Mouse (Mus musculus): ENCODE measurements around the gene Ngef. TPM values are rescaled to one million over a fixed set of nuclear protein-coding genes. Genes with fewer than 3 reads are reported as not detected.
A peak's percentile ranks its signal among the peaks of the same experiment; 100 is the strongest.

Ngef gene
- total RNA-seq, 2 experiments from 2014 or later = not detected

DNA sequence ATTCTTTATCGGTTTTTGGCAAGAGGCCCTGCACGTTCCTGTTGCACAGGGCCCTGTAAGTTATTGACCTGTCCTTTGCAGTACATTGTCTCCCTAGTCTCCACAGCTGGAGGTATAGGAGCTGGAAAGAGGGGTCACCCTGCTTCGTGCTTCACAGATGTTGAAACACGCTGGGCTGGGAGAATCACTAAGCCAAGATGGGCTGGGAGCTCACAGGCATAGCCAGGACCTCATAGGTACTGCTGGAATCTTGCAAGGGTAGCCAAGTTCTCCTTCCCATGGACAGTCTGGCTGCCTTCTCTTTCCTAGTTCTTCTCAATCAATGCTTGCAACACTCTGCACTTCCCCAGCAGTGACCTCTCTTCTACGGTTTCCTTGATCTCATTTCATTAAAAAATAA lies 409 bp downstream of the Ngef start:
- no peak for ATAC-seq (replicated peaks; ENCODE audit: low FRiP score, poor library complexity, severe bottlenecking)

DNA sequence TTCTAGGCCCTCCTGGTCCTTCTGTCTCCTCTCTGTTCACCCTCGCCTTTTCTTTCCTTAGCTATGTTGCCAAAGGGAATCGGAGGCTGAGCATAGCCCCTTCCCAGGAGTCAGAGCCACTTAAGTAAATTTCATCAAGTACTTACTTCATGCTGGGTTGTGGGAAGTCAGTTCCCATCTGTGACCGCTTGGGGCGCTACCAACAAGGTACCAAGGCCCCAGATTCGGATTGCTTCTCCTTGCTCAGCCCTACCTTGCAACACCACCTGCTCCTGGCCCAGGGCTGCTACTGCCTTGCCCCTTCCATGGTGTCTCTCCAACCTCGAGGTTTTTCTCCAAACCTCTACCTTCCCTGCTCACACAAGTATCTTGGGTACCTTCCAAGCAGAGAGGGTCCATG lies 5.3 kb downstream of the Ngef start:
- ATAC-seq (replicated peaks; ENCODE audit: low FRiP score, poor library complexity, severe bottlenecking) = peak; percentile 63

DNA sequence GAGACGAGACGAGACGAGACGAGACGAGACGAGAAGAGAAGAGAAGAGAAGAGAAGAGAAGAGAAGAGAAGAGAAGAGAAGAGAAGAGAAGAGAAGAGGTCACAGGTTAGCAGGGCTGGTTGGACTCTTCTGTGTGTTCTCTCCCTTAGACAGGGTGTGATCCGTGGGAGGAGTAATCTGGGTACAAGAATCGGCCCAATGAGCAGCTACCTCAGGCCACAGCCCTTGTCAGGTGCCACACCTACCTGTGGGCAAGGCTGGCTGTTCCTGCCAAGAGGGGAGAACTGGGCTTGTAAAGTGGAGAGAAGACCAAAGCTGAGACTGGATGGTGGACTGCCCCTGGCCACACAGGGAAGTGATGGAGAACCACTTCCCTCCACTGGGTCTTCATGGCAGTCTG lies 7.9 kb downstream of the Ngef start:
- ATAC-seq (replicated peaks; ENCODE audit: low FRiP score, poor library complexity, severe bottlenecking) = no peak

DNA sequence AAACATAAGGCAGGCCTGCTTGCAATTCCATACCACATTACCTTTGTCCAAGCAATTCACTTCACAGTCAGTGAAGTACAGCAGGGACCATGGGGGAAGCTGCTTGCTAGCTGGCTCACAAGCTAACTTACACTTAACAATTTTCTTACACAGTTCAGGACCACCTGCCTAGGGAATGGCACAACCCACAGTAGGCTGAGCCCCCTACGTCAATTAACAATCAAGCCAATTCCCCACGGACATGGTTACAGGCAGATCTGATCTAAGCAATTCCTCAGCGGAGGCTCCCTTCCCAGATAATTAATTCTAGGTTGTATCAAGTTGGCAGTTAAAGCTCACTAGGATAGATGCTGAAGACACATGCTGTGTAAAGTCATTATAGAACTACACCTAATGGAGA lies 10.7 kb downstream of the Ngef start:
- ATAC-seq (replicated peaks; ENCODE audit: low FRiP score, poor library complexity, severe bottlenecking) = no peak

DNA sequence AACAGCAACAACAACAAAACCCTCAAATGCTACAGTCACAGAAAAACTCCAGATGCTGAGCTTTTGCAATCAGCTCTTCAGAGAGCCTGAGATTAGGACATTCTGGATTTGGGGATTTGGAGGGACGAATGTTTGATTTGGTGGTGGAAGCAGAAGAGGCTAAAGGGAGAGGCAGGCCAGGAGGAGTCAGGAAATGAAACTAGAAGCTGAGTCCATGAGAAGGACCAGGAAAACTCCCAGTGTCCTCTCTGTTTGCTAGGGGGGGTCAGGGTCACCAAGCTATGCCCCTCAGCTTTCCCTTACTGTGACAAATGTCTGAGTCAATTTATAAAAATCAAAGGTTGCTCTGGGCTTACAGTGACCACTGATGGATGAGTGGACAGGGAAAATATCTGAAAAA lies 20.1 kb downstream of the Ngef start:
- no peak for ATAC-seq (replicated peaks; ENCODE audit: low FRiP score, poor library complexity, severe bottlenecking)

DNA sequence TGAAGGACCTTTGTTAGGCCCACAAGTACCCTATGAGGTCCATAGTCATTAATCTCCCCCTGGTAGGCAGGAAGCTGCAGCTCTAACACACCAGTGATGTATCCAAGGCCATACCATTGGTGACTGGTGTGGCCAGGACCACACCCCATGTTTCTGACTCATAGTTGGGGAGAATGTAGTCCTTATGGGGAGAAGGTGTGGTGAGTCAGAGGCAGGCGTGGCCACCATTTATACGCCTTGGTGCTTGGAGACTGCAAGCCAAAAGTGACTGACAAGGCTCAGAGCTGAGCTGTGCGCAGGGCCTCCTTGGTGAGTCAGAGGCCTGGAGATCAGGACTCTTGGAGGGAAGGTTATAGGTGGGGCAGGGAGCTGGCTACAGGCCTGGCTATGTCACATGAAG lies 22.7 kb downstream of the Ngef start:
- ATAC-seq (replicated peaks; ENCODE audit: low FRiP score, poor library complexity, severe bottlenecking) = no peak

DNA sequence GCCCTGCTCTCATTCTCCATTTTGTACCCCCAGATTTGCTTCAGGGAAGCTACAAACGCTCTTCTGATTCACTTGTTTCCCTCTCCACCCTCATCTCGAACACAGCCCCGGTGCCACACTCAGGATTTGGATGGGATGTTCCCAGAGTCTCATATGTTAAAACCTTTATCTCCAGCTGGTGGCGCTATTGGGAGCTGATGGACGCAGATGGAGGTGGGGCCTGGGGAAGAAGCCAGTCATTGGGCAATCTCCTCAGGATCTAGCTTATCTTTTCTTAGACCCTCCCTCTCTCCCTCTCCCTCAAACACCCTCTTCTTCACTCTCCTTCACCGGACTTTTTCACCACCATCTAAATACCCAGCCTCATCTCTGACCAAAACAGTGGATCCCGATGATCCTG lies 32.1 kb downstream of the Ngef start:
- no peak for ATAC-seq (replicated peaks; ENCODE audit: low FRiP score, poor library complexity, severe bottlenecking)

DNA sequence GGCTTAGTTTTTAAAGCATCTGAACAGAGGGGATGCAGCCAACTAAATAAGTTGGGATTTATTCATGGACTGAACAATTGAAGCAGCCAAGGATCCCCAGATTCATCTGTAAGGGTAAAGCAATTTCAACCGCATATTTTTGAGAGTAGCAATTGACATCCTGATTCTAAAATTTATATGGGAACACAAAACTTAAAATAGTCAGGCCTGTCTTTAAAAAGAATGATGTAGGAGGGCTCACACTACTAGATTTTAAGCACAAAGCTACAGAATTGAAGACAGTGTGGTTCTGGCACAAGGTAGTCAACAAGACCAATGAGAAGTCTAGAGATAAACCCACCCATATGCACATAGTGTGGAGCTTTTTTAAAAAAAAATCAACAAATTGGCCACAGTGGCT lies 36.7 kb downstream of the Ngef start:
- ATAC-seq (replicated peaks; ENCODE audit: low FRiP score, poor library complexity, severe bottlenecking) = no peak

DNA sequence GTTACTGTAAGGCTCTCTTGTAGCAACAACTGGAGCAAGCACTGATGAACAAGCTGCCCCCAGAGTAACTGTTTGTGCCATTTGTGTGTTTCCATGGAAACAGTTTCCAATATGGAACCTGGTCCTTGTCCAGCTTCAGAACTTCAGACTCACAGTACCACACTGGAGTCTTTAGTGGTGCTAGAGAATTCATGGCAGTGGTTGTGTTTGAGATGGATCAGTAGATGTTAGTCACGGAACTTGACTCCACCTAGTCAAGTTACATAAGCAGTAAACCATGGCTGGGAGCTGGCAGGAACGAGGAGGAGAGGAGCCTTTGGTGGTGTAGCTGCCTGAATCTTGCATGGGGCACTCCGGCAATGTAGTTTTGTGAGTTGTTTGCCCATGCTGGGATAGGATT lies 39.6 kb downstream of the Ngef start:
- no peak for ATAC-seq (replicated peaks; ENCODE audit: low FRiP score, poor library complexity, severe bottlenecking)

DNA sequence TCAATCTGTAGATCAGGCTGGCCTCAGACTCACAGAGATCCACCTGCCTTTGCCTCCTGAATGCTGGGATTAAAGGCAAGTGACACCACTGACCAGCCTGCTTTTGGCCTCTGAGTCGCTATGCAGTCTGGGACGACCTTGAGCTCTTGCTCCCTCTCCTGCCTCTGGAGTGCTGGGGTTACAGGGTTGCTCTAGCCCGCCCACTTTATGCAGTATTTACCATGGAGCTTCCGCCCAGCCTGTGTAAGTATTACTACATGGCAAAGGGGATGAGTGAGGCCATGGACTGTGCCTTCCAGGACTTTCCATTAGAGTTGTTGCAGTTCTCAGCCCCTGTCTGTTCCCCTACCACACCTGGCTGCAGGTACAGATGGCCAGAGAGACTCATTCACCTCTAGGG lies 41.3 kb downstream of the Ngef start:
- ATAC-seq (replicated peaks; ENCODE audit: low FRiP score, poor library complexity, severe bottlenecking) = no peak

DNA sequence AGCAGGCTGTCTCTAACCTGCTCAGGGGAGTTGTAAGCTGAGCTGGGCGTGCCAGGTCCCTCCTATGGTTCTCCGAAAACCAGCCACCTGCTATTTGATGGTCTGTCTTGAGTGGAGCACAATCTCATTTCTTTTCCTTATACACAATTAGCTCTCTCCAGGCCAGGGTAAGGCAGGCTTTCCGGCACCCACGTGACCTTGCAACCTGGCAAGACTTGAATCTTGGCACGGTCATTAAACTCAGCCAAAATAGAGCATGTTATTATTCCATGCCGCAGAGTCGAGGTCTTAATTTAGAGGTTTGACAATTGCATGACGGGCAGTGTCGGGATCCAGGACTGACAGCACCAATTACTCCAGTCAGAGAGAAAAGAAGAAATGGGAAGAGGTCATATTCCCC lies 46.5 kb downstream of the Ngef start:
- no peak for ATAC-seq (replicated peaks; ENCODE audit: low FRiP score, poor library complexity, severe bottlenecking)

DNA sequence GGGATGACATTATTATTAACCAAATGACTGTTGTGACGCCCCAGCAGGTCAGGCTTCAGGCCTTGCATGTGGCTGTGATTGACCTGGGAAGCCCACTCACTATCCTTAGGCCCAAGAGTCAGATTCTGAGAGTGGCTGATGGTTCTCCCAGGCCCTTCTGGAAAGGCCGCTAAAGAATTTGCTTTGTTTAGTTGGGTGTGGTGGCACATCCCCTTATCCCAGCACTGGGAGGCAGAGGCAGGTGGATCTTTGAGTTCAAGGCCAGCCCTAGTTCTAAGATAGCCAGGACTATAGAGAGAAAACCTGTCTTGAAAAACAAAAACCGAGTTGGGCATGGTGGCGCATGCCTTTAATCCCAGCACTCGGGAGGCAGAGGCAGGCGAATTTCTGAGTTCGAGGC lies 48.6 kb downstream of the Ngef start:
- ATAC-seq (replicated peaks; ENCODE audit: low FRiP score, poor library complexity, severe bottlenecking) = no peak

DNA sequence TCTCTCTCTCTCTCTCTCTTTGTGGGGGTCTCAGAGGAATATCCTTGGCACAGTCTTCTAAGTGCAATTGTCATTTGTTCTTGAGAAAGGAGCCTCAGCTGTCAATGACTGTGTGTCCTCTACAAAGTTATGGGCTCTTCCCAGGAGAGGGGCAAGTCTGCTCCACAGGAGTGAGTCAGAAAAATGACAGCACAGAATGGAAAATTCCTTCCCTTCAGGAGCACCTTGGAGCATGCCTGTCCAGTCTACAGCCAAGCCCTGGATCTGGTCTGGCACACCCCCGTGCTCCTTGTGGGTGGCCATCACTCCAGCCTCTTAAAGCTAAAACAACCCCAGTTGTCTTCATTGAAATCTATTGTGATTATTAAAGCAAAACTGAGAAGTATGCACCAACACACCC lies 52.1 kb downstream of the Ngef start:
- no peak for ATAC-seq (replicated peaks; ENCODE audit: low FRiP score, poor library complexity, severe bottlenecking)

DNA sequence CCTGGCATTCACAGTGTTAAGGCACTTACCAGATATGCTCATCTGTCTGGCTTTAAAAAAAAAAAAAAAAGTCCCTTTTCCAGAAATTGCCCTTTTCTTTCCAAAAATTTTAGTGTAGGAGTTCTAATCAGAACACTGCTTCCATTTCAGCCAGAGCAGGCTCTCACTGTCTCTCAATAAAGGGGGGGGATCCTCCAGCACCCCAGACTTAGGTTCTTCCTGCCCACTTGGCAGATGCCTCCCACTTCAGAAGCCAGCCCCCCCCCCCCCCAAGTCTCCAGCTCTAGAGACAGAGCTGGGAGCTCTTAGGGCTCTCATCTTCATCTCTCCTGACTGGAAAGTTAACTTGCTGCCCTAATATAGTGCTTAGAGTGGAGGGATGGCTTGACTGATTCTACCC lies 53.2 kb downstream of the Ngef start:
- no peak for ATAC-seq (replicated peaks; ENCODE audit: low FRiP score, poor library complexity, severe bottlenecking)

DNA sequence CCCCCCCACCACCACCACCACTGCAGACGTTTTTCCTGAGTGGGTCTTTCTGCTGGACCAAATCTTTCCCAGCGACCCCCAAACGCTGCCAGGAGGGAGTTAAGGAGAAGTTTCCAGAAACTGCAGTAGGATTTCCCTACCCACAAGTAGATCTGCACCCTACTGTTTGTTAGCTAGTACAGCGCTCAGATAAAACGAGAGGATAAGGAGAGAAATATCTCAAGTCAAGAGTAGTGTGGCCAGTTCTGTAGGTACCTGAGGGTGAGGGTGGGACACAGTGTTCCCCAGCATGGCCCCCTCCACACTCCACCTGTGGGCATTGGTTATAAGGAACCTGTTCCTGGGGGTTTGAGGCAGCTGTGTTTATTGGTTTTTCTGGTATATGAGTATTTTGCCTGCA lies 62.8 kb downstream of the Ngef start:
- ATAC-seq (replicated peaks; ENCODE audit: low FRiP score, poor library complexity, severe bottlenecking) = no peak

DNA sequence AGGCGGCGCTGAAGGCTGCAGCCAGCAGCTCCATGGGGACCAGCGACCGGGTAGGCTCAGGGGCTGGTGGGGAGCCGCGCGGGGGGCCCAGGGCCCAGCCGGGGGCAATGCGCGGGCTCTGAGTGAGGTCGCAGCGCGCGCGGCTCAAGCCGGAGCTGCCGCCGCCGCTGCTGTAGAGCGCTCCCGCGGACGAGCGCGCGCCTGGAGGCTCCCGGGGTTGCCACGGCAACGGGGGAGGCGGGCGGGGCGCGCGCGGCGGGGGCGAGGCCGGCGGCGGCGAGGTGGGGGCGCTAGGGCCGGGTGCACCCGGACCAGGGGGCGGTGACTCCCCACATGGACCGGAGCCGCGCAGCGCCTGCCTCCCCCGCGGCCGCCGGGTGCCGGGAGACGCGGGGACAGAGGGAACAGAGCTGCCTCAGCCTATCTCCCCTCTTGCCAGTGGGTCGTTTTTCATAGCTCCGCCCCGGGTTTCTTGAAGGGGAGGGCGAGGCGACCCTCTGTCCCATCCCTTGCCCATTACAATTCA lies 63.4 kb downstream of the Ngef start:
- ATAC-seq (replicated peaks; ENCODE audit: low FRiP score, poor library complexity, severe bottlenecking) = no peak

DNA sequence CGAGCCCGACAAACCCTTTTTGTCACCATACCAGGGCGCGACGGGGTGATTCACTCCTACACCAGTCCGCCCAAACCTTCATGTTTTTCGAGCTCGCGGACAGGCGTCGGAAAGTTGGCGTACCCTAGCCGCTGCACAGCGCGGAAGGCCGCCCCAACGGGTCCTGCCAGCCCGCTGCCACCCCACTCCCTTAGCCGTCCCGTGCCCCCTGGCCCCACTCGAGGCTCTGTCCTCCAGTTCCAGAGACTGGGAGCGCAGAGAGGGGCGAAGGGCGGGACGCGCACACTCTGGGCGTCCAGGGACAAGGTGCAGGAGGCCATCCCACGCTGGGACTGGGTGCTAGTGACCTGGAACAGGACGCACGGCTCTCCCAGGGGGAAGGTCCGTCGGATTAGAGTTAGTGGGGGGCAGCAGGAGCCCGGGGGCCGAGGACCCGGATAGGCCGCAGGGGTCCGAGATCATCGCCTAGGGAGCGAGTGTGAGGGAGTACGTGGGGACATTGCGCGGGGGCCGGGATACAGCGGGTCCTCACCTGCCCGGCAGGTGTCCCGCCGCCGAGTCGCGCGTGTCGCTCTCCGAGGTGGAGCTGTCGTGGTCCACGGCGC lies 64.0 kb downstream of the Ngef start, which contains the start of gene Neu2:
TSS of gene Neu2 (plus strand) at position 329 of the 605 bp plus-strand sequence.
- ATAC-seq (replicated peaks; ENCODE audit: low FRiP score, poor library complexity, severe bottlenecking) = no peak

DNA sequence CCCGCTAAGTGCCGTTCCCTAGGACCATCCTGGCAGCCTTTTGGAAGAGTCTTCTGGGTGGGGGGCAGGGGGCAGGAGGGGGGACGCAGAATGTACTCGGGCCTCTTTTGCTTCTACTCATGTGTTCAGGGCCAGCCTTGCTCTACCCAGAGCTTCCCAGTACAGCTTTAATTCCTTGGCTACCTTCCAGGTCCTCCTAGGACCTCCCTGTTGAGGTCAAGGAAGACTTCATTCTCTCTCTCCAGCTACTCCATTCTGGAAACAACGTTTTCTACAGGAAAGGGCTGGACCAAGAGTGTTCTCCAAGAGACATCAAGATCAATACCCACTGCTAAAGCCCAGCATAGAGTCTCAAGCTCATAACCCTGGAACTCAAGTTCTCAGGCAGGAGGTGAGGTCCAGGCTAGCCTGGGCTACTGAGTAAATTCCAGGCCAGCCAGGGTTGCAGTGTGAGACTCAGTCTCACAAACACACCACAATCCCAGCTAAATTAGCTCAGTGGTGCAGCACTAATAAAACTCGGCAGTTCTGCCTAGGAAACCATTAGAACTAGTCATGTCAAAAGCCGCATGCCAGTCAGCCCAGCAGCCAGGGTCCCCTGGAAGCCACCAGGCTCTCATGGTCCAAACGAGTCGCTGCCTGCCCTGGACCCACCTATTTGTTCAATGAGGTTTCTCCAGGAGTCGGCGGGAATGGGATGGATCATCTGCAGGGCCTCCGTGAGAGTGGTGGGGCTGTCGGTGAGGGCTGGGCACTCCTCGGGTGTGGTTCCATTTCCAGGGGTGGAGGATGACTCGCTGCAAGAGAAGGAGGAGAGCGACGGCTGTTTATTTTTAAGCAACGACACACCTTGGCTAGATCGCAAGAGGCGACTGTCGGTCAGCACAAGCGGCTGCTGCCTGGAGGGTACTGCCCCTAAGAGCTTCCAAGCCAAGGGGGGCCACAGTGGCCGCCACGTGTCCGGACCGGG lies 64.8 kb downstream of the Ngef start:
- no peak for ATAC-seq (replicated peaks; ENCODE audit: low FRiP score, poor library complexity, severe bottlenecking)

DNA sequence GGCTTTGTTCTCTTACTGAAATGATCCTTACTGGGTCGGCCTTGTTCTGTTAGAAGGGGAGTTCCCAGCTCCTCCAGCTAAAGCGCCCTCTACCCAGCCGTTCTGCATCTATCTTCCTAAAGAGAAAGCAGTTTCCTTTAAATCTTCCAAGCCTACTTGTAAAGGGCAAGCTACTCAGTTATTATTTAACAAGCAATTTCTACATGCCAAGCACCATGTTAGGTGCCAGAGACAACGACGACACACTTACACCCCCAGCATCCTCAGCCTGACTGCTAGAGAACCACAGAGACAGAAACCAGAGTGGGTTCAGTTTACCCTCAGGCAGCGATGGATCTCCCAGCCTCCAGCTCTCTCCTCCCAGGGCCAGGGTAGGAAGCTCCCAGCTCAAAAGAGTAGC lies 65.8 kb downstream of the Ngef start:
- ATAC-seq (replicated peaks; ENCODE audit: low FRiP score, poor library complexity, severe bottlenecking) = no peak

DNA sequence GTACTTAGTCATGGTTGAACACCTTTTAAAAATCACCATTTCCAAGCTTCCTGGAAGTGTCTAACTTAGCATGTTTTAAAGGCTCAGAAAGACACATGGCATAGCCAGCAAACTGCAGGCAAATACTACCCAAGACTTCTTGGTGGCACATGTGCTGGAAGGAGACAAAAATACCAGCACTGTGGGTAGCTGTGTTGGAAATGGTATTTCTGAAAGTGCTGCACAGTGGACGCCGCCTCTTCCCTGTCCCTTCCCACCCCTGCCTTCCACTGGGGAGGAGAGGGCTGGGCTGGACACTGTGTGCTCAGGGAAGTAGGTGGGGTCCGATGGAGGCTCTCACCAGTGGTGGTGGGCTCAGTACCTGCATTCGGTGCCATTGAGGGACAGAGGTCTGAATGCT lies 68.1 kb downstream of the Ngef start:
- ATAC-seq (replicated peaks; ENCODE audit: low FRiP score, poor library complexity, severe bottlenecking) = no peak

DNA sequence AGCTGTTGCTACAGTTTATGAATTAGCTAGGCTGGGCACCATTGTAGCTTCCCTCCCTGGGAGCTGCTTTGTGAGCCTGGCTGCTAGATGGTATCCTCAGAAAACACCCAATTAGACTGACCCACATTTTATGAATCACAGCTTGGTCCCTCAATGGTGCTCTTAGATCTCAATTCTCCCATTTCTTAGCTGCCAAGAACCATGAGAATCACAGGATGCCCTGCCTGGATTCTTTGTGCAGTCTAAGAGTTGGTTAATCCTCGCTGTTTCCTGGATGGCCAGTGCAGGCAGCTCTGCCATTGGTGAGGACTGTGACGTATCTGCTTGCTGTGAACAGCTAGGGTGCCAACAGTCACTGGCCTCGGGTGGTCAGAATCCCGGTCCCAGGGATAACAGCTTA lies 80.1 kb downstream of the Ngef start:
- no peak for ATAC-seq (replicated peaks; ENCODE audit: low FRiP score, poor library complexity, severe bottlenecking)

All from erythroid progenitor cell, adult 5-6 weeks (primary cell).